Mouse (Mus musculus) erythroblast, adult 5-6 weeks (primary cell): Measurements from ENCODE around the gene Gm3138. TPM values are rescaled to one million over a fixed set of nuclear protein-coding genes. Genes with fewer than 3 reads are reported as not detected.
"Not testable (repeated sequence)": the region's sequence is repeated elsewhere in the genome, so short reads cannot be mapped to it uniquely, and the experiment has no call there.

Experiments
- ATAC-seq: replicated peaks from 2 replicates; pipeline ENCODE4 v1.8.0; 2016; ENCODE audit warnings: moderate number of reproducible peaks, mild to moderate bottlenecking, moderate TSS enrichment, inconsistent platforms; ENCODE audit not compliant: poor library complexity, low FRiP score, severe bottlenecking
- total RNA-seq, 2 experiments: library from RNA; stranded (forward) in 1 of 2; stranded (reverse) in 1 of 2; fragments of 150-400 nt in 1 of 2; fragments of 200-764, 138-1000 nt in 1 of 2; gene quantifications; 2 replicates each; pipeline versions ENCODE4 v1.2.3 to v1.2.4; 2015 to 2017; ENCODE audit warnings: low replicate concordance in 2 of 2

Gene Gm3138
- not detected in 2 replicates for total RNA-seq (2015; ENCODE audit: low replicate concordance)
- total RNA-seq (2017; ENCODE audit: low replicate concordance): 2.2 TPM in 1 of 2 replicates, not detected in the other

DNA sequence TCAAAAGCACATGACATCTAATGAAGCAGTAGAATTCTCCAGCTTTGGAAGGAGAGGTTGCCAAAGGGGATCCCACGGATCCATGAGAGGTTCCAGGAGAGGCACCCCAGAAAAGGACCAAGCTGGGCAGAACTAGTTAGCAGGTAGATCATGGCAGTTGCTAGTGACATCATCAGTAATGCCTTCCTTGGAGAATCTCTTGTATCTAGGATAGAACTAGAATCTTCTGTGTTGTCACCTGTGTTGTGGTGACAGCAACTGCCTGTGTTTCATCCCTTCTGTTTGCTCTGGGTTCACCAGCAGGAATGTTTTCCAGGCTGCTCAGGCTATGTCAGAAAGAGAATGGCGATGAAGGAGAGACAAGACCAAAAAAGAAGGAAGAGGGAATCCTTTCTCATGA, at the start of gene Gm3138:
Gene Gm3138 (plus strand): TSS at position 301 of the 400 bp plus-strand sequence.
- not testable (repeated sequence) for ATAC-seq

GRCm38 (mm10) chr14:4269238-4269950, 20.0 kb downstream of the Gm3138 start:
- not testable (repeated sequence) for ATAC-seq

- ATAC-seq: not testable (repeated sequence)
These were observed 30.4 kb downstream of the Gm3138 start for GRCm38 (mm10) chr14:4279828-4280227.

Other genes starting within 250 kb of the Gm3138 start
- gene Gm5796, start 225.7 kb upstream of the Gm3138 start, total RNA-seq (2015; ENCODE audit: low replicate concordance): not detected in 2 replicates
- gene Gm5796, start 225.7 kb upstream of the Gm3138 start, total RNA-seq (2017; ENCODE audit: low replicate concordance): not detected in 2 replicates
- not detected in 2 replicates for gene Gm3115, start 165.5 kb upstream of the Gm3138 start, total RNA-seq (2015; ENCODE audit: low replicate concordance)
- gene Gm3115, start 165.5 kb upstream of the Gm3138 start, total RNA-seq (2017; ENCODE audit: low replicate concordance): not detected in 2 replicates
- gene Gm8108, start 139.1 kb upstream of the Gm3138 start, total RNA-seq (2015; ENCODE audit: low replicate concordance): not detected in 2 replicates
- gene Gm8108, start 139.1 kb upstream of the Gm3138 start, total RNA-seq (2017; ENCODE audit: low replicate concordance): not detected in 2 replicates
- not detected in 2 replicates for gene Gm3127, start 84.6 kb upstream of the Gm3138 start, total RNA-seq (2015; ENCODE audit: low replicate concordance)
- not detected in 2 replicates for gene Gm3127, start 84.6 kb upstream of the Gm3138 start, total RNA-seq (2017; ENCODE audit: low replicate concordance)
- not detected in 2 replicates for gene Gm2974, start 67.1 kb upstream of the Gm3138 start, total RNA-seq (2015; ENCODE audit: low replicate concordance)
- gene Gm2974, start 67.1 kb upstream of the Gm3138 start, total RNA-seq (2017; ENCODE audit: low replicate concordance): not detected in 2 replicates
- gene Gm3149, start 67.7 kb downstream of the Gm3138 start, total RNA-seq (2015; ENCODE audit: low replicate concordance): not detected in 2 replicates
- gene Gm3149, start 67.7 kb downstream of the Gm3138 start, total RNA-seq (2017; ENCODE audit: low replicate concordance): not detected in 2 replicates
- gene 2610042L04Rik, start 85.1 kb downstream of the Gm3138 start, total RNA-seq (2015; ENCODE audit: low replicate concordance): not detected in 2 replicates
- not detected in 2 replicates for gene 2610042L04Rik, start 85.1 kb downstream of the Gm3138 start, total RNA-seq (2017; ENCODE audit: low replicate concordance)
- not detected in 2 replicates for gene Gm3159, start 147.9 kb downstream of the Gm3138 start, total RNA-seq (2015; ENCODE audit: low replicate concordance)
- gene Gm3159, start 147.9 kb downstream of the Gm3138 start, total RNA-seq (2017; ENCODE audit: low replicate concordance): not detected in 2 replicates
- gene Gm3164, start 165.8 kb downstream of the Gm3138 start, total RNA-seq (2015; ENCODE audit: low replicate concordance): not detected in 2 replicates
- not detected in 2 replicates for gene Gm3164, start 165.8 kb downstream of the Gm3138 start, total RNA-seq (2017; ENCODE audit: low replicate concordance)
- gene Gm3173, start 181.4 kb downstream of the Gm3138 start, total RNA-seq (2015; ENCODE audit: low replicate concordance): not detected in 2 replicates
- not detected in 2 replicates for gene Gm3173, start 181.4 kb downstream of the Gm3138 start, total RNA-seq (2017; ENCODE audit: low replicate concordance)
- not detected in 2 replicates for gene Gm3182, start 232.1 kb downstream of the Gm3138 start, total RNA-seq (2015; ENCODE audit: low replicate concordance)
- gene Gm3182, start 232.1 kb downstream of the Gm3138 start, total RNA-seq (2017; ENCODE audit: low replicate concordance): not detected in 2 replicates